Mouse (Mus musculus): ENCODE measurements around the gene Ccdc80.

GRCm38 (mm10) chr16:45148488-45149082 lies 55.4 kb downstream of the Ccdc80 start:
- TF ChIP-seq CTCF (IDR thresholded peaks at IDR 0.05; ENCODE audit: control insufficient read depth, insufficient read depth, low read length) (no peak), POLR2A (IDR thresholded peaks at IDR 0.05; ENCODE audit: borderline replicate concordance, control insufficient read depth, low read depth, low read length) (no peak)

Measured in bone marrow, adult 2 months (tissue).